Mouse (Mus musculus) liver, adult 2 months (tissue): ENCODE results near the gene 0610030E20Rik.

Experiments
- CTCF ChIP-seq: fragments of 200-500 bp; IDR thresholded peaks from 2 replicates; pipeline ENCODE4 v1.5.1; 2011; ENCODE audit warnings: low read depth, low read length, control low read depth
- POLR2A ChIP-seq: fragments of 200-500 bp; IDR thresholded peaks from 2 replicates; pipeline ENCODE4 v1.6.1; 2011; ENCODE audit warnings: low read length, control low read depth; ENCODE audit not compliant: insufficient read depth; ENCODE audit errors: extremely low read depth

- TF ChIP-seq POLR2A (no peak), CTCF (no peak)
These were observed 49.7 kb downstream of the 0610030E20Rik start for GRCm38 (mm10) chr6:72396837-72397251.
